Mouse (Mus musculus) midbrain, embryonic 12.5 days (tissue): ENCODE data around the gene Epor. TPM values are rescaled to one million over a fixed set of nuclear protein-coding genes. Genes with fewer than 3 reads are reported as not detected.

Experiments used
- ATAC-seq: fragments of 200-750 bp; cut with Nextera tagmentation; 2 replicates; pipeline ENCODE4 v1.8.0; 2017; ENCODE audit warnings: low read depth, moderate TSS enrichment, moderate library complexity; ENCODE audit not compliant: low FRiP score
- H3K27ac ChIP-seq: fragments of 300-500 bp; sonication (generic); replicated peaks from 2 replicates; pipeline ENCODE4 v1.5.1; 2016; ENCODE audit warnings: mild to moderate bottlenecking
- H3K27me3 ChIP-seq: fragments of 300-500 bp; sonication (generic); 2 replicates; pipeline ENCODE4 v1.6.1; 2016; ENCODE audit warnings: mild to moderate bottlenecking
- H3K36me3 ChIP-seq: fragments of 300-500 bp; sonication (generic); 2 replicates; pipeline ENCODE4 v1.6.1; 2016
- H3K4me1 ChIP-seq: fragments of 300-500 bp; sonication (generic); 2 replicates; pipeline ENCODE4 v1.6.1; 2016
- H3K4me2 ChIP-seq: fragments of 300-500 bp; sonication (generic); replicated peaks from 2 replicates; pipeline ENCODE4 v1.6.1; 2016; ENCODE audit warnings: mild to moderate bottlenecking, moderate library complexity
- H3K4me3 ChIP-seq: fragments of 300-500 bp; sonication (generic); 2 replicates; pipeline ENCODE4 v1.5.1; 2016; ENCODE audit warnings: mild to moderate bottlenecking
- H3K9ac ChIP-seq: fragments of 300-500 bp; sonication (generic); replicated peaks from 2 replicates; pipeline ENCODE4 v1.6.1; 2016; ENCODE audit warnings: mild to moderate bottlenecking, moderate library complexity
- H3K9me3 ChIP-seq: fragments of 300-500 bp; sonication (generic); 2 replicates; pipeline ENCODE4 v1.6.1; 2016; ENCODE audit warnings: mild to moderate bottlenecking
- WGBS: fragments of 180-500 bp; shearing (Covaris S2); methylation state at CpG from one replicate; pipeline ENCODE4 v1.1.7; 2016; 5-methylcytosine and 5-hydroxymethylcytosine counted together
- polyA plus RNA-seq: library from polyadenylated mRNA; unstranded; fragments of >200 nt; fragmentation: Nextera tagmentation; extraction: Ambion mirVana; gene quantifications from 2 replicates; pipeline ENCODE4 v1.2.1, GENCODE M21; 2016

Gene Epor
- polyA plus RNA-seq, 1 experiment from 2014 or later, result 3.0 TPM

GRCm38 (mm10) chr9:21988421-21989101 lies 25.3 kb upstream of the Epor start:
- Histone ChIP-seq H3K27ac (no peak overlapping the region), H3K4me1 (peaks cover 24% of the 10 kb centered on the region), H3K36me3 (no peaks in the 10 kb centered on the region), H3K4me3 (peak overlapping the region; percentile 41), H3K4me2 (peak overlapping the region; percentile 63), H3K9ac (peak overlapping the region; percentile 49; the same call in 1 of the 2 replicates), H3K27me3 (peaks cover 87% of the 10 kb centered on the region), H3K9me3 (no peaks in the 10 kb centered on the region)
- ATAC-seq, result peak; percentile 38
- WGBS, result under 1% methylated on average over 32 of the region's 32 CpGs

GRCm38 (mm10) chr9:21987592-21988342 lies 24.5 kb upstream of the Epor start:
- no peaks in the 10 kb centered on the region for H3K36me3 ChIP-seq
- H3K9ac ChIP-seq, result no peak overlapping the region
- ATAC-seq, result no peak
- WGBS, result 9% methylated on average over 36 of the region's 36 CpGs
- peak overlapping the region; percentile 41 for H3K4me3 ChIP-seq
- no peaks in the 10 kb centered on the region for H3K9me3 ChIP-seq
- H3K4me1 ChIP-seq, result peaks cover 24% of the 10 kb centered on the region
- peak overlapping the region; percentile 63 for H3K4me2 ChIP-seq
- peaks cover 79% of the 10 kb centered on the region for H3K27me3 ChIP-seq
- no peak overlapping the region for H3K27ac ChIP-seq

GRCm38 (mm10) chr9:21983911-21984310 lies 20.6 kb upstream of the Epor start:
- H3K27me3 ChIP-seq, result peaks cover 40% of the 10 kb centered on the region
- H3K36me3 ChIP-seq, result no peaks in the 10 kb centered on the region
- no peak for ATAC-seq
- H3K4me2 ChIP-seq, result no peak overlapping the region
- H3K27ac ChIP-seq, result no peak overlapping the region
- no peaks in the 10 kb centered on the region for H3K9me3 ChIP-seq
- 2% methylated on average over 3 of the region's 3 CpGs for WGBS
- H3K4me3 ChIP-seq, result no peak overlapping the region
- H3K4me1 ChIP-seq, result peaks cover 13% of the 10 kb centered on the region
- no peak overlapping the region for H3K9ac ChIP-seq

- Histone ChIP-seq H3K27ac (no peak overlapping the region), H3K27me3 (no peaks in the 10 kb centered on the region), H3K4me3 (no peak overlapping the region), H3K4me1 (no peaks in the 10 kb centered on the region), H3K9me3 (no peaks in the 10 kb centered on the region), H3K9ac (no peak overlapping the region), H3K36me3 (no peaks in the 10 kb centered on the region), H3K4me2 (no peak overlapping the region)
- no peak for ATAC-seq
- WGBS, result 92% methylated on average over 4 of the region's 4 CpGs
These were observed 15.3 kb upstream of the Epor start for GRCm38 (mm10) chr9:21978398-21979128.

GRCm38 (mm10) chr9:21977972-21978371 lies 14.7 kb upstream of the Epor start:
- Histone ChIP-seq H3K27me3 (no peaks in the 10 kb centered on the region), H3K9me3 (no peaks in the 10 kb centered on the region), H3K4me3 (no peak overlapping the region), H3K4me2 (no peak overlapping the region), H3K27ac (no peak overlapping the region), H3K4me1 (no peaks in the 10 kb centered on the region), H3K36me3 (no peaks in the 10 kb centered on the region), H3K9ac (no peak overlapping the region)
- no peak for ATAC-seq
- WGBS, result 23% methylated on average over 2 of the region's 2 CpGs

GRCm38 (mm10) chr9:21977331-21977730 lies 14.0 kb upstream of the Epor start:
- no peaks in the 10 kb centered on the region for H3K27me3 ChIP-seq
- no peak overlapping the region for H3K9ac ChIP-seq
- no peaks in the 10 kb centered on the region for H3K4me1 ChIP-seq
- no peaks in the 10 kb centered on the region for H3K9me3 ChIP-seq
- no peaks in the 10 kb centered on the region for H3K36me3 ChIP-seq
- H3K27ac ChIP-seq, result no peak overlapping the region
- no peak overlapping the region for H3K4me3 ChIP-seq
- H3K4me2 ChIP-seq, result no peak overlapping the region
- ATAC-seq, result no peak
- WGBS, result 91% methylated on average over 5 of the region's 5 CpGs

- WGBS, result 86% methylated on average over 10 of the region's 10 CpGs
These were observed 13.4 kb upstream of the Epor start for GRCm38 (mm10) chr9:21976626-21977175.

GRCm38 (mm10) chr9:21969304-21969703 lies 6.0 kb upstream of the Epor start:
- no peak overlapping the region for H3K4me3 ChIP-seq
- no peaks in the 10 kb centered on the region for H3K4me1 ChIP-seq
- ATAC-seq, result no peak
- H3K27ac ChIP-seq, result no peak overlapping the region
- no peak overlapping the region for H3K9ac ChIP-seq
- H3K36me3 ChIP-seq, result no peaks in the 10 kb centered on the region
- H3K9me3 ChIP-seq, result no peaks in the 10 kb centered on the region
- no peak overlapping the region for H3K4me2 ChIP-seq
- 0 out of 2 replicates have a peak, but pooled peaks cover 4% of the 10 kb centered on the region for H3K27me3 ChIP-seq
- 95% methylated on average over 4 of the region's 4 CpGs for WGBS

More at GRCm38 (mm10) chr9:21976626-21977175, 13.4 kb upstream of the Epor start:
- Histone ChIP-seq H3K4me1 (no peaks in the 10 kb centered on the region), H3K4me2 (no peak overlapping the region), H3K27ac (no peak overlapping the region), H3K9me3 (no peaks in the 10 kb centered on the region), H3K36me3 (no peaks in the 10 kb centered on the region), H3K27me3 (no peaks in the 10 kb centered on the region), H3K4me3 (no peak overlapping the region), H3K9ac (no peak overlapping the region)
- no peak for ATAC-seq

GRCm38 (mm10) chr9:21968883-21969282 lies 5.6 kb upstream of the Epor start:
- no peak overlapping the region for H3K4me2 ChIP-seq
- no peaks in the 10 kb centered on the region for H3K4me1 ChIP-seq
- peaks cover 8% of the 10 kb centered on the region for H3K27me3 ChIP-seq
- H3K9me3 ChIP-seq, result no peaks in the 10 kb centered on the region
- H3K9ac ChIP-seq, result no peak overlapping the region
- no peak for ATAC-seq
- no peak overlapping the region for H3K27ac ChIP-seq
- no peak overlapping the region for H3K4me3 ChIP-seq
- 87% methylated on average over 6 of the region's 6 CpGs for WGBS
- H3K36me3 ChIP-seq, result no peaks in the 10 kb centered on the region

GRCm38 (mm10) chr9:21962416-21963059 lies 768 bp downstream of the Epor start:
- H3K27me3 ChIP-seq, result peaks cover 59% of the 10 kb centered on the region

GRCm38 (mm10) chr9:21962010-21962409 lies 1.3 kb downstream of the Epor start:
- Histone ChIP-seq H3K27me3 (peaks cover 59% of the 10 kb centered on the region), H3K4me1 (peaks cover 28% of the 10 kb centered on the region), H3K4me3 (peak overlapping the region; percentile 39), H3K36me3 (no peaks in the 10 kb centered on the region), H3K9ac (peak overlapping the region; percentile 43), H3K27ac (no peak overlapping the region), H3K4me2 (peak overlapping the region; percentile 63), H3K9me3 (no peaks in the 10 kb centered on the region)
- ATAC-seq, result peak; percentile 51; the same call in 1 of the 2 replicates
- under 1% methylated on average over 15 of the region's 15 CpGs for WGBS

More at GRCm38 (mm10) chr9:21962416-21963059, 768 bp downstream of the Epor start:
- Histone ChIP-seq H3K4me1 (peaks cover 28% of the 10 kb centered on the region), H3K36me3 (no peaks in the 10 kb centered on the region), H3K4me3 (peak overlapping the region; percentile 39), H3K9me3 (no peaks in the 10 kb centered on the region), H3K9ac (peak overlapping the region; percentile 43), H3K27ac (no peak overlapping the region), H3K4me2 (peak overlapping the region; percentile 63)
- WGBS, result 3% methylated on average over 34 of the region's 34 CpGs
- peak; percentile 45; the same call in 1 of the 2 replicates for ATAC-seq
